Mouse (Mus musculus): Measurements from ENCODE around the gene Gsap. TPM values are rescaled to one million over a fixed set of nuclear protein-coding genes. Genes with fewer than 3 reads are reported as not detected.

Gsap gene
- polyA plus RNA-seq, 1 experiment, result not detected

GRCm38 (mm10) chr5:21232876-21233275, 46.8 kb downstream of the Gsap start:
- no peak for TF ChIP-seq GATA1 (IDR thresholded peaks at IDR 0.05; ENCODE audit: low read length)

DNA sequence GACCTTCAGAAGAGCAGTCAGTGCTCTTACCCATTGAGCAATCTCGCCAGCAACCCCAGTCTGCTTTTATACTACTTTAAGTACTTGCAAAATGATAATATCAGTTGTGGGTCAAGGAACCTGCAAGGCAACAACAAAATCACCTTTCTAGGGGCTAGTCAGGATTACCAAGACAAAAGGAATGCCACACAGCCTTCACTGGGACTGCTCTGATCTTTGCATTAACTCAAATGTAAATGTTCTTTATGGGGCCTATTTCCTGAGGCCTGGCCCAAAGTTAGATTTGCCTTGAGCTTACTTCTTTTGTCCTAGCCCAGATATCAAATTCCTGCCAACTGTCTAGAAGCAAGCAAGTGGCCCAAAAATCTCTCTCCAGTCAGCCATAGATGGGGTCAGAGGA, 58.5 kb downstream of the Gsap start:
- TF ChIP-seq GATA1 (IDR thresholded peaks at IDR 0.05; ENCODE audit: low read length), result no peak

DNA sequence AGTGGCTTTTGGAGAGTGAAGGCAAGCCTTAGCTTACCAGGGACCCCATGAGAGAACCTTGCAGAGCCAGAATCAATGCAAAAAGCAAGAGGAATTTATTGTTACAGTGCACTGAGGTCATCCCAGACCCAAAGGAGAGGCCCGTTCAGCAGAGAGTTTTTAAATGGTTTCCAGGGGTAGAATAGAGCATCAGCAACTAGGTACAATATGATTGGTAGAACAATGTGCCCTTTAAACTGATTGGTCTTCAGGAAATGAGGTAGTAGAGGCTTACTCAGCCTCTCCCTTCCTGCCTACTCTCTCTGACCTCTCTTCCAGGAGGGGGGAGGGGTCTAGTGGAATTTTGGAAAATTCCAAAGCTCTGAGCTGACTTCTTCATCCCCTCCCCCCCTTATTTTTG, 59.2 kb downstream of the Gsap start:
- no peak for TF ChIP-seq GATA1 (IDR thresholded peaks at IDR 0.05; ENCODE audit: low read length)

GRCm38 (mm10) chr5:21246794-21247193, 60.7 kb downstream of the Gsap start:
- no peak for TF ChIP-seq GATA1 (IDR thresholded peaks at IDR 0.05; ENCODE audit: low read length)

DNA sequence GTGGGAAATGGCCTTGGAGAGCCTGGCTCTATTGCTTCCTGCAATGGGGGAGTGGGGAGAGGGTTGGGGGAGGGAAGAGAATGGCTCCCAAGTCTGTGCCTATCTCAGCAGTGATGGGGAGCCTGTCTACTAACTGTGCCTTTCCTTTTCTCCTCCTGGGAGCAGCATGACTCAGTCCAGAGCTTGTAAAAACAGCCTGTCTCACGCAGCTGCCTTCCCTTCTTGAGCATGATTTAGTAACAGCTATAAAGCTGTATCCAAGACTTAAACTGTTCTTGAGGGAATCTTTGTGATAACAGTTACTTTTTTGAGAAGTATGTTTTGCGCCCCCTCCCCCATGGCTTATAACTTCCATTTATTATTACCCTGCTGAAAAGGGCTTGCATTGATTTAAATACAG, 61.9 kb downstream of the Gsap start:
- TF ChIP-seq GATA1 (IDR thresholded peaks at IDR 0.05; ENCODE audit: low read length), result no peak

GRCm38 (mm10) chr5:21248834-21249233, 62.8 kb downstream of the Gsap start:
- TF ChIP-seq GATA1 (IDR thresholded peaks at IDR 0.05; ENCODE audit: low read length), result peak; percentile 26

- no peak for TF ChIP-seq GATA1 (IDR thresholded peaks at IDR 0.05; ENCODE audit: low read length)
Observed at GRCm38 (mm10) chr5:21254731-21255525, 68.9 kb downstream of the Gsap start.

- no peak for TF ChIP-seq GATA1 (IDR thresholded peaks at IDR 0.05; ENCODE audit: low read length)
Observed at GRCm38 (mm10) chr5:21255551-21256132, 69.6 kb downstream of the Gsap start.

GRCm38 (mm10) chr5:21257126-21257525, 71.1 kb downstream of the Gsap start:
- TF ChIP-seq GATA1 (IDR thresholded peaks at IDR 0.05; ENCODE audit: low read length), result no peak

GRCm38 (mm10) chr5:21257806-21258205, 71.8 kb downstream of the Gsap start:
- no peak for TF ChIP-seq GATA1 (IDR thresholded peaks at IDR 0.05; ENCODE audit: low read length)

DNA sequence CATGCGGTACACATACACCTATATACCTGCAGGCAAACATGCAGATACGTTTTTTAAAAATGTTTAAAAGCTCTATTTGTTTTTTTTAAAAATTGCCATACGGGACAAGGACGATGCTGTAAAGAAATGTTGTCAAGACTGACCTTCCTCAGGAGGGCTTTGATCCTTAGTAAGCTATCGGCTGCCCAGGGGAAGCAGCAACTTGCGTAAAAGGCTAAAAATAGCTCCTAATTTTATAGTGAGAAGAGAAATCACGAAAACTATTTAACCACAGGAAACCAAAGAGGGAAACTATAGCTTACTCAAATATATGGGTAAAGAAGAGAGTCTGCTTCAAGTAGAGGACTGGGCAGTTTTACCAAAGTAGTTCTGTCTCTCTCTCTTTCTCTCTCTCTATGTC, 74.7 kb downstream of the Gsap start:
- TF ChIP-seq GATA1 (IDR thresholded peaks at IDR 0.05; ENCODE audit: low read length), result no peak

- no peak for TF ChIP-seq GATA1 (IDR thresholded peaks at IDR 0.05; ENCODE audit: low read length)
Observed at GRCm38 (mm10) chr5:21261202-21261844, 75.3 kb downstream of the Gsap start.

DNA sequence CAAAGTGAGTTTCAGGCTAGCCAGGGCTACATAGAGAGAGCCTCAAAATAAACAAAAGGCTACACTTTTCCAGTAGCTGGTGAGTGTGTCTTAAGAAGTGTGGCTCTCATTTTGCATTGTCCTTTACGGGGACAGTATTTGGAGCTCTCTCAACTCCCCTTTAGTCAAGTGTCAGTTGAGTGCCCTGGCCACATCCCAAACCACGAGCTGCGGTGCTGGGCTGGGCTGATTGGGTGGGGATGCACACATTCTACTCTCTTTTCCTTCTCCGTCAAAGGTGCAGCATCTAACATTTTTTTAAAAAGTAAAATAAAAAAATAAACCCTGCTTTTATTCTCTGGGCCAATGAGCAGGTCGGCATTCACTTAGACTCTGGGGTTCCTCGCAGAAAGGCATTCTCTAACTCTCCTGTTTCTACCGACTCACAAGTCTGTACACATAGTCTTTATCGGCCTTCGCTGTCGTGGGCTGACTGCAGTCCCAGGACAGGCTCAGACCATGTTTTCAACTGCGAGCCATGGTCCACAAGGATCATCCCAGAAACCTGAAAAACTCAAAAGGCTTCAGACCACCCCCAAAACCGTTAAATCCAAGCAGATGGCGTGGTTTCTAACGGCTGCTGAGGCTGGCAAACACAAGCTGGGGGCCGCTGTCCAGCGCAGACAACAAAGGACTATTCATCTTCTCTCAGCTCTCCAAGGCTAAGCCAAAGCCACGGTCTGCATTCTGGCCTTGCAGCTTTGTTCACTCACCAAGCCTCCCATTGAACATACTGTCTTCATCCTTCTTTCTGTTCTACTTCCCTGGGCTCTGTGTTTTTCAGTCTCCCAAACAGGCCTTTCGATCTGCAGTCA, 77.4 kb downstream of the Gsap start:
- TF ChIP-seq GATA1 (IDR thresholded peaks at IDR 0.05; ENCODE audit: low read length), result no peak

DNA sequence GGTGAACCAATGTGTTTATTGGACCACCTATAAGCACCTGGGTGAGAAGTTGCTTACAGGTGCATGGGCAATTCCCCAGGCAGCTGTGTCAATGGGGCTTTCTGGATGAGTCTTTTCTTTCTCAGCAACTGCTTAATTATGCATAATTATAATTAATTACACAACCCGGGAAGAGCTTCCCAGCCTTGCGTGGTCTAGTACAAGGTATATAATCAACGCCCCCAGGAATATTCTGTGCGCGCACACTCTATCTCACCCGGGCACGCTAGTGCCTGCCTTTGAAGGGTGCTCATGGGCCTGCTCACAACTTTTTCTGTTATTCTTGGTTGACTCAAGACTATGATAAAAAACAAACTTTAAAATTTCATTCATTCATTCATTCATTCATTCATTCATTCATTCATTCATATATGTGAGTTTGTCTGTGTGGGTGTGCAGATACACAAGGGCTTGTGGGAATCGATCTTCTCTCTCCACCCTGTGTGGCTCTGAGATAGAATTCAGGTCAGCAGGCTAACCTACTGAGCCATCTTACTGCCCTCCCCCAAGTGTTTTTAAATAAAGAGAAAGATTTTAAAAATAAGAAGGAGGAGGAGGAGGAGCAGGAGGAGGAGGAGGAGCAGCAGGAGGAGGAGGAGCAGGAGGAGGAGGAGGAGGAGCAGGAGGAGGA, 78.4 kb downstream of the Gsap start:
- no peak for TF ChIP-seq GATA1 (IDR thresholded peaks at IDR 0.05; ENCODE audit: low read length)

DNA sequence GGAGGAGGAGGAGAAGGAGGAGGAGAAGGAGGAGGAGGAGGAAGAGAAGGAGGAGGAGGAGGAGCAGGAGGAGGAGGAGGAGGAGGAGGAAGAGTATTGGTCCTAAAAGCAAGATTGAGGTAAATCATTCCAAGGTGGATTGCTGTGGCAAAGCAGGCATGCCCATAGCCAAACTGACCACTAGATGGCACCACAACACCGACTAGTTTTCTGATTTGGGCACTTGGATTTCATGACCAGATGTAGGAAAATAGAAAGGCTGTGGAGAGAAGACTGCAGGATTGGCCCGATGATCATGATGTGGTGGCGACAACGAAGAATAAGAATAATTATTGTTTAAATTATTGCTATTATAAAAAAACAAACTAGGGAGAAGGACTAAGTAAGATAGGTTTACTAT, 79.0 kb downstream of the Gsap start:
- no peak for TF ChIP-seq GATA1 (IDR thresholded peaks at IDR 0.05; ENCODE audit: low read length)

Measured in G1E-ER4 (cell line).